Mouse (Mus musculus): ENCODE data around the gene 0610040J01Rik.
"Not testable (repeated sequence)": the region's sequence is repeated elsewhere in the genome, so short reads cannot be mapped to it uniquely, and the experiment has no call there.

0610040J01Rik gene

DNA sequence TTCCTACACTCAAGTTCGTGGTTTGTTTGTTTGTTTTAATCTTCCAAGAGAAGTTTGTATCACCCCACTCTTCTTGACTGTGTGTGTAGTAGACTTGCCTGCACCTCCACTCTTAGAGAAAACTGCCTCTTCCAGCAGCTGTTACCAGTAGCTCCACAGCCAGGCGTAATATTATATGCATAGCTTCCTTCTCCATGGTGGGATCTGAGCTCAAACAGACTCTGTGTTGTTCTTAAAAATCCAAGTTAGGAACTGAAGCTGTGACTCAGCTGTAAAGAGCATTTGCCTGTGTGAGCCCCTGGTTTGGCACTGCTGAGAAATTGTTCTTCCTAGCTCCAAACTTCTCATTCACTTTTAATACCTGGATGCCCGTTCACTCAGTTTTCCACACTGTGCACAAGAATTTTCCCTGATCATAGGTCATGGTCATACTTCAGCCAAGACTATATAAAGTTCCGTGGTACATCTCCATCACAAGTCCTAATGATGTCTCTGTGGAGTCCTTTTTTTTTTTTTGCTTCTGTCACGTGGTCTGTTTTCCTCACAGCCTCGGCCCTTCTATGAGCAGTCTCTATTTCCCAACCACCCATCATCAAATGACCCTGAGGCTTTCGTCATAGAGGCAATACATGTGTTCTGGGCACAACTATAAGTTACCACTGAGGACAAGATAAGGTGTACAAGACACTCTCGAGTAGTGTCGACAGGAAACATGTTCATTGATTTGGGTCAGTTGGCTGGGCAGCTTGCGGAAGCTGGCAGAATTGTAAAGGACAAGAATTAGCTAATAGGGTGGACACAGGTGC is 16.4 kb downstream of the 0610040J01Rik start:
- DNase-seq (ENCODE audit: low read depth, low spot score), result no peak

DNA sequence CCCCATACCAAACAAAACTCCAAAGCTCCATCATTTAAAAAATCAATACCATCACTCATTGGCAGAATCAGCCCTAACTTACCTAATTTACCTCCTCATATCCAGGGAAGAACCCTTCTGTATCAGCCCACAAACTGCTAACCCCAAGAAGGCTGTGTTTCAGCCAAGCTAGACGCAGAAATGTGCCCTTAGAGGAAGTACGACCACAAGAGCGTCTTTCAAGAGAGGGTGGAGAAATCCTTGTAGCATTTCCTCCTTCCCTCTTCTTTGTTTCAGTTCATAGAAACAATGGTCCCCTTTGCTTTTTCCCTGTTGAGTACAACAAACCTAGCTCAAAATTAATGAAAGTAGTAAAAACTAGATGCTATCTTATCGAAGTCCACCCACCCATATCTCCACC is 18.9 kb downstream of the 0610040J01Rik start:
- DNase-seq (ENCODE audit: low read depth, low spot score), result no peak

DNA sequence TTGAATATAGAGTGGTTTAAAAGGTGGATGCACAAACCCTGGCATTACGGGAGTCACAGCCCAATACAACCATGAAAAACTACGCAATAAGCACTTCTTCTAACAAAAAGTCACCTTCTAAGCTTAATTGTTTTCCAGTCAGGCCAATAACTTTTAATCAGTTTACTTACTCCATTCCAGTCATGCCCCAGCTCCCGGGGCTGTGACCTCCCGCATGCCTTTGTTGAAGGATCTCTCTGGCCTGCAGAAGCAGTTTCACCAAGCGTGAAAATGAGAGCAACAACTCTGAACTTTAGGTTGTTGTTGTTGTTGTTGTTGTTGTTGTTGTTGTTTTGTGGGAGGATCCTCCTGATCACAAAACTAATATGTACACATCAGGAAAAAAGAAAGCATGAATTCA is 21.8 kb downstream of the 0610040J01Rik start:
- DNase-seq (ENCODE audit: low read depth, low spot score), result no peak

DNA sequence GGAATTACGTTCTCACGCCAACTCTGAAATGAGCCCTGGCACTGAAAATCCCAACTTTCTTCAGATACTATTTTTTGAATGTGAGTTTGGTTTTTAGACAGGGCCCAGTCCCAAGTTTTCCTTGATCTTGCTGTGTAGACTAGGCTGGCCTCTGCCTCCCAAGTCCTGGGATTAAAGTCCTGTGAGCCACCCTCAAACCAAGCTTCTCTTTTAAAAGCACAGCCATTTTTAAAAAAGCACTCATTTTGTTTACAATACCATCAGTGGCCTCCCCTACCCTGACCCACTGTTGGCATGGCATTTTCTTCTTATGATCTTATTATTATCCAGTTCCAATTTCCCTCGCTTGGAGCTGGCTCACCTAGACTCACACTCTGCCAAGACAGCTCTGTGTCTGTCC is 22.3 kb downstream of the 0610040J01Rik start:
- no peak for DNase-seq (ENCODE audit: low read depth, low spot score)

DNA sequence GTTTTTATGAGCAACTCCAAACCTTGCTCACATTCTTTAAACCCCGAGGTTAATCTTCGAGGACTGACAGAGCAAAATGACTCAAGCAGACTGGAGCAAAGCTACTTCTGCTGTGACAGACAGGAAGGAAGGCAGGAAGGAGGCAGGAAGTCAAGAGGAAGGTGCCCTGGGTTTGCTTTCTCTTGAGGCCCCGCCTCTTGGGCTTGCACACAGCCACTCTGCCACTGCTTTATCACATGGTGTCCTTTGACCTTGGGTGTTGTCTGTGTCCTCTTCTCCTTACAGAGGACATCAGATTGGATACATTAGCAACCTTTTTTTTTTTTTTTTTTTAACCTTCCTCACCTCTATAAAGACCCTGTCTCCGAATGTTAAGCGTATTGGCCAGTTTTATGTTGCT is 25.0 kb downstream of the 0610040J01Rik start:
- no peak for DNase-seq (ENCODE audit: low read depth, low spot score)

DNA sequence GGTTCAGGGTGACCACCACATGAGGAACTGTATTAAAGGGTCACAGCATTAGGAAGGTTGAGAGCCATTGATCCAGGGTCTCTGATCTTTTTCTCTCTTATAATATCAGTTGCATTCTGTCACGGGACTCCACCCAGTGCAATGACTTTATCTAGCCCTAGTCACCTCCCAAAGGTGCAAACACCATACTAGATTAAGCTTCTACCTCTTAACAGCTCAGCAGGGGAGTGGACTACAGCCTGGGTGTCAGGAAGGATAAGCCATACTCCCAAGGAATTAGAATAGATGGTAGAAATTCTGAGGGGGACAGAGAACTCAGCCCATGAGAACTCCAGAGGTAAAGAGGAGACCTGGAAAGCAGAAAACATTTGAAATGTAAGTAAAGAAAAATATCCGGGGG is 25.7 kb downstream of the 0610040J01Rik start:
- DNase-seq (ENCODE audit: low read depth, low spot score), result no peak

DNA sequence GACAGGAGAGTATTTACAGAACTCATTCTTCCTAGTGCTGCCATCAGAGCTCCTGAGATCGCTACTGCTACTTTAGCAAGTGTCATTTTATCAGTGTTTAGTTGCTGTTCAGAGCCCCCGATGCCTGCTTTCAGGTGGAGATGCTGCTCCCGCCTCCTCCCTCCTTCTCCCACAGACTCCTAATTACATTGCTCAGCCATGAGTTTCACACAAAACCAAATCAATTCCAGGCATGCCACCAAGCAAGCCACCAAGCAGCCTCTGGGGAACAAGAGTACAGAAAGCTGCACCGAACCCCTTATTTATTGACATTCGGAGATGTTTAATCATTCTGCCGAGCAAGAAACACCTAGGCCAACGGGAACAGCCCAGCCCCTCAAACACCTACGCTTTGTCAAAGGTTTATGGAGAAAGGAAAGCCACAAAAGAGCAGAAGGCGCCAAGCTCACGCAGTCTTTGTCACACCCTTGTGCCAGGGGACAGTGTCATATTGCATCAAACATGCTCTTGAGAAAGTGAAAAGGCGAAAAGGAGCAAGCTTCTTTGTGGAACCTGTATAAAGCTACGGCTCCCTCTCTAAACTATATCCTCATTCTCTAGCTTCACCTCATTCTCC is 27.7 kb downstream of the 0610040J01Rik start:
- DNase-seq (ENCODE audit: low read depth, low spot score), result no peak

DNA sequence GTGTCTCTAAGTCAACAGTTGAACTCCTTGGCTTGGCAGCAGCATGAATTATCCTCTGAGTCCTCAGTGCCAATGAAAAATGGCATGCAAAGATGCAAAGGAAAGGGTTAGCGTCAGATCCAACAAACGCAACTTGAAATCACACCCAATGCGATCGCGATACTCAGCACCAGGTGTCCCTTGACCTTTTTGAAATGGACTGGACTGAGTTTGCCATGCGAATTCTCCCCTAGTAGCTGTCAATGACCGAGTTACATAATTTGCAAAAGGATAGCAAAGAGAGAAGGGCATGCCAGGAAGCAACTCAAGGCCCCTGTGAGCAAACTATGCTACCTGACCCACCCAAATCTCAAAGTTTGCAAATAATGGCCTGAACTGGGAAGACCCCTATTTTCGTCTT is 34.9 kb downstream of the 0610040J01Rik start:
- no peak for DNase-seq (ENCODE audit: low read depth, low spot score)

DNA sequence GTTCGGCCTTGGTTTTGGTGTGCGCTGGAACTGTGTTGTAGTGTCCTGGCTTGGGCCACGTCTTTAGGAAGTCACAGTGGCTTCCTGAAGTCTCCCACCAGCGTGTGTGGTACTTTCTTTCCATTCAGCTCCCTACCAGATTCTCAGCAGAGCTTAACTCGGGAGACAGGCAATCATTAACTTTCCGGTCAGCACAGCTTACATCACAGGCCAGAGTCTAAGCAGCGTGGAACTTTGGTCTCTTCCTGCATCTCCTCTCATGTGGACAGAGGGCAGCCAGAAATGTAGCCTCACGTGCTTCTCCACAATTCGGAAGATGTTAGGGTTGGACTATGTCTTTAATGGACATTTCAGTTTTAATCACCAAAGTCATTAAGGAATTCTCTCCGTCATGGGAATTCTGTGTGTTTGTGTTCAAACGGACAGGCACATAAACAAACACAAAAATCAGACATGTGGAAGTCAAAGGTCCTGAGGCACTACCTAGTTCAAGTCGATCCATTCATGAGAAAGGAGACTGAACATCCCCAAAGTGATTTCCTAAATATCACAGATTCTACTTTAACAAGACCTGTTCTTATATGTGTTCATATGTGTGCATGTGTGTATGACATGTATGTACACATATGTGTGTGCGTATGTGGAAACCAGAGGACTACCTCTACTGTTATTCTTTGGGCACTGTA is 35.5 kb downstream of the 0610040J01Rik start:
- no peak for DNase-seq (ENCODE audit: low read depth, low spot score)

DNA sequence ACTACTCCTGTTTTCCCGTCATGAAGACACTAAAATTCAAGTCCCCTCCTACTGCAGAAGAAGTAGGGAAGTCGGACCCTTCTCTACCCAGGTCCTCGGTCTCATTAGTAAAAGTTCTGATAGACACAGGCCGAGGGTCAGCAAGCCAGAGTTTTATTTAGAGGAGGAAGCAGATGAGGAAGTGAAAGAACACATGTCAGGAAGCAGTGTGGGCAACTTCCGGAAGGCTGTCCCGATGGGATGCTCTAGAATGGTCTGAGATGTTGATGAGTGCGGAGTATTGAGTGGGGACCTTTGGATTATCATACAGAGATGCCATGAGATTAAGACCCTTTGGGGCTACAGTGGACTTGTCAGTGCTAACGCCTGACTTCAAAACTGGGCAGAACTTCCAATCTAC is 46.7 kb downstream of the 0610040J01Rik start:
- DNase-seq (ENCODE audit: low read depth, low spot score), result no peak

DNA sequence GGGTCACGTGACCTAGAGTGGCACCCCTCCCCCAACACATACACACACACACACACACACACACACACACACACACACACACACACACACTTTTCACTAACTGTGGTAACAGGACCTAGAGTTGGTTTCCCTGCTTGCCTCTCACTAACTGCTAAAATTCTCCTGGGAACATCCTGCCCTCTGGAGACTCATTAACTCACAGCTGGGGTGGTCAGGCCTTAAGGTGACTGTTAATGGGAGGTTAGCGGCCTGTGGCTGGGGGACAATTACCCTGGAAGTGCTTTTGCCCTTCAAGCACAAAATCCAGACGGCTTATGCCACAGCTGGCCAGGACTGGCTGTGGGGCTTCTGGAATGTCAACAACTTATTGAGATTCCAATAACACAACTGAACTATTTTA is 55.3 kb downstream of the 0610040J01Rik start:
- DNase-seq (ENCODE audit: low read depth, low spot score), result no peak

DNA sequence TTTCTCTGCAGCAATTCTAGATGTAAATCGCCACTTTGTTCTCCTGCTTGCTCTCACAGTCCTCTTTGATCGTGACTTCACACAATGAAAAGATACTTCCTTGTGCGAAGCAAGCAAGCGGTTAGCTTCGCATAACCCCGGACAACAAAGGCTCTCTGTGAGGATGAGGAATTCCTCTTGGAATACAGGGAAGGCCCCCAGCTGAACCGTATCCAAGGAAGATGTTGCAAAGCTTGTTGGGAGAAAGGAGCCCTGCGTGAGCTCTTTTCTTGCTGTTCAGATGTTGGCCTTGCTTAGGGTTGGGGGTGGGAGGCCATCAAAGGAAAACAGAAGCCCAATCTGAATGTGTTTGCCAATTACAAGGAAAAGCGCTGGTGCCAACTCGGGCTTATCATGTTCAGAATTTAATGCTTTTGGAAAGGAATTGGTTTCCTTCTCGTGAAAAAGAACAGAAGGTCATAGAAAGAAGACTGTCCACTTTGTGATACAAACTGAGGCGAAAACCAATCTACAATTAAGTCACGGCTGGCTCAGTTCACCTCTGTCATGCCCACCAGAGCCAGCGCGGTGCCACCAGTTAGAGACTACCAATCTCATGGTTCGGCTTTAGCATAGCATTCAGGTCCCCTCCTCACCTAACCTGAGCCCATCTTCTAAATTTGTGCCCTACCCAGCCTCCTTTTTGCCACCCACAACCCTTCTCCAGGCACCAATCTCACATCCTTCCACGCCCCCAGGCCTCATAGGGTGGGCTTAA is 60.2 kb downstream of the 0610040J01Rik start:
- no peak for DNase-seq (ENCODE audit: low read depth, low spot score)

DNA sequence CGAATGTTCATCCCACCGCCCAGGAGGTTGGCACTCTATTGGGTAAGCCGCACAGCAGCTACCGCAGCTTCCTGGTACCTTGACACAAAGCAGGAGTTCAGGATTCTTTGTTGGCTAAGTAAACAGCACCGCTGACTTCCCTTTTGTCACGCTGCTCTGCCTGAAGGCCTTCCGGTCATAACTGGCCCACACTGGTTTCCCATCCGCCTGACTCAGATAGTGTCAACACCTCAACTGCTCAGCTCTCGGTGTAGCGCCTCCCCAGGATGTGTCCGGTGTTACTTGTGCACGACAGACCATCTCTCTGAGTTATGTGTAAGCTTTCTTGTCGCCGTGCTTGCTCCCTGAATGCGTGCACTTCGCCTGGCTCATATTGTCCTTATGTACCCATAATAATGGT is 62.7 kb downstream of the 0610040J01Rik start:
- no peak for DNase-seq (ENCODE audit: low read depth, low spot score)

DNA sequence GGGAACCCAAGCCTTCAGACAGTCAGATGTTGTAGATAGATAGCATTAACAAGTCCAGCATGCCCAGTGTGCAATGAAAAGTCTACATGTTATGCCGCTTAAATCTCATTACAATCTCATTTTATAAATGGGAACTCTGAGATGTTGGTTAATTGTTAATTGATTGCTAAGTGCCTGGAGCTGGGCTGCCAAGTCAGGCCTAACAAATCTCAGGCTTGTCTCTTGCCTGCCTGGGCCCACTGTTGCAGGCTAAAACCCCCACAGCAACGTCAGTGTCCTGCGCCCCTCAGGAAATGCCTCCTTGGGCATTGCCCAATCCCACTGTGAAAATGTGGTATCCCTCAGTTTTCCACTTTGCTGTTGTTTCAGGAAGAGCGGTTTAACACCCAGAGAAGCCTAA is 63.9 kb downstream of the 0610040J01Rik start:
- no peak for DNase-seq (ENCODE audit: low read depth, low spot score)

DNA sequence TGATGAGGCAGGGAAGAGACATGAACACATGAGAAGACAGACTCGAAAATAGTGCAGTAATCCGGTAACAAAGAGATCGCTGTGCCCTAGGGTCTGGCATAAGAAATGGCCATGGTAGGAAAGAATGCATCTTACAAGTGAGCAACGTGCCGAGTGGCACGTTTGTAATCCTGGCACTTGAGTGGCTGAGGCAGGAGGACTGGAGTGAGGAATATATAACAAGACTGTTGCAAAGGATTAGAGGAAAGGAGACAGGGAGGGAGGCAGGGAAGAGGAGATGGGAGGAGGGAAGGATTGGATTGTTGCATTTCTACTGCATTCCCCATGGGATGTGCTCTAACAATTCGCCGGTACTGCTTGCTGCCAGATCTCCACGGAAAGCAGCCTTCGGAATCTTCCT is 66.9 kb downstream of the 0610040J01Rik start:
- no peak for DNase-seq (ENCODE audit: low read depth, low spot score)

DNA sequence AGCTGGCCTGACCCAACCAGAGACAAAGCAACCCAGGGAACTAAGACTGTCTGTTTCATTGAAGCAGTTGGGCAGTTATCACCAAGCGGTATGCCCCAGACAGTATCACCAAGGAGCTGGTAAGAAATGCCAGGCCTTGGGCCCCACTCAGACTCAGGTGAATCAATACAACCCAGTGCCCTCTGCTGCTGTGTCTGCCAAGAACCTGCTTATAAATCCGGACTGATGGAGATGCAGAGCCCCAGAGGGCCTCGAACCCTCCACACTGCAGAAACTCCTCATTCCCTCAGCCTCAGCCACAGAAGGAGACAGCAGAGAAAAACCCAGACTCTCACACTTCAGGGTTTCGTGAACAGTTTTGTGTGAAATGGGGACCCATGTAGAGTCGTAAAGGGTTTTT is 74.1 kb downstream of the 0610040J01Rik start:
- DNase-seq (ENCODE audit: low read depth, low spot score), result no peak

DNA sequence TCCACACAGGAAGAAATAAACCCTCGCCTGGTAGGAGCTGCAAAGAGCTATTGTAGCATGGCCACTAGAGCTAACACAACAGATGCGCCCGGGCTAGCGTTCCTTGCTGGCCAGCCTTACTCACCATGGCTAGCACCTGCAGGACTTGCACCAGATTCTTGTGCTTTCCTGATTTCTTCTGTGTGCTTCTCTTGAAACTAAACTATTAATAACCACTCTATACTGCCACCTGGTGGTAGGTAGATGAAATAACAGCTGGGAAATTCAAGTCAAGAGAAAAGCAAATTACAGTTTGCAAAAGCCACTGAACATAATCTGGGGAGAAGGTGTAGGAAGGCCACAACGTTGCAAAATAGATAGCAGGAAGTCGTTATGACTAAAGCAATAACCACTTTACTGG is 74.5 kb downstream of the 0610040J01Rik start:
- DNase-seq (ENCODE audit: low read depth, low spot score), result peak; percentile 40

DNA sequence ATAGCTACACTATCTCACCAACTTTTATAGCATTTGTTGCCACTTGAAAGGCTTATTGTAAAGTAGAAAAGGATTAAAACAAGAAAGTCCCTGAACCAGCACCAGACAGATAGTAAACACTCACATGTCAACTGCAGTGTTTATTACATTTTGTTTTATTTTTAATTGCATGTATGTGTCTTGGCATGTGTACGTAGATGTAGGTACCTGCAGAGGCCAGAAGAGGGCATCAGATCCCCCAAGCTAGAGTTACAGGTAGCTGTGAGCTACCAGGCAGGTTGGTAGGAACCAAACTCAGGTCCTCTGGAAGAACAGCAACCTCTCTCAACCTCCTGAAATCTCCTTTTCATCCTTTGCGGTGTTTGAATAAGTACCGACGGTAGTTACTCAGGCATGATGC is 74.9 kb downstream of the 0610040J01Rik start:
- no peak for DNase-seq (ENCODE audit: low read depth, low spot score)

DNA sequence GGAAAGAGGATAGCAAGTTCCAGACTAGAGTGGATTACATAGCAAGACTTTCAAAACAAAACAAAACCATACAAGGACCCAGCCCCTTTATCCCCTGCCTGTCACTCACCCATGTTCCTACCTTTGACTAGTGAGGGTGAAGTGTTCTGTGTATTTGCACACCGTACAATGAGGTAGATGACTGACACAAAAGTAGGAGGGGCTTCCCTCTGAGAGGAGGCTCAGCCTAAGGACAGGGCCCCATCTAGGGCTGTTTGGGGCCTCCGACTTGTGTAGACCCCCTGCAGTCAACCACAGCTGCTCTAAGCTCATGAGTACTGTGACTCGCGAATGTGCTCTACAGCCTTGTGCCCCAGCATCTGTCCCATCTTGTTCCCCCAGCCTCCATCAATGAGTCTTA is 79.1 kb downstream of the 0610040J01Rik start:
- DNase-seq (ENCODE audit: low read depth, low spot score), result no peak

DNA sequence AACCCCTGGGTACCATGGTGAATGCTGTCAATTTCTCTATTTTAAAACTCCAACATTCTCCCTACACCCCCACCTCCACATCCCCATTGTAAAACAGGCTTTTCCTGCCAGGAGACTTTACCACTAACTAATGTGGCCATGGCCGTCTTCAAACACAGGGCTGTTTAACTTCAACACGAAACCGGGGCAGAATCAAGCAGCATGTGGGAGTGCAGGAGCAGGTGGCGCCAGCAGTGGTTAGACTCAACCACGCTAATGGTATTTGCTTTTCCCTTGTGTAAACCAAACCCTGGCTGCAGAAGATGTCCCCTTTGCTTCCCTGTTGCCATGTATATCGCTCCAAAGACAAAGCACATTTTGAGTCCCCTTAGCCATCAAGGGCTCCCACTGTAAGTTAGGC is 79.7 kb downstream of the 0610040J01Rik start:
- DNase-seq (ENCODE audit: low read depth, low spot score), result no peak

DNA sequence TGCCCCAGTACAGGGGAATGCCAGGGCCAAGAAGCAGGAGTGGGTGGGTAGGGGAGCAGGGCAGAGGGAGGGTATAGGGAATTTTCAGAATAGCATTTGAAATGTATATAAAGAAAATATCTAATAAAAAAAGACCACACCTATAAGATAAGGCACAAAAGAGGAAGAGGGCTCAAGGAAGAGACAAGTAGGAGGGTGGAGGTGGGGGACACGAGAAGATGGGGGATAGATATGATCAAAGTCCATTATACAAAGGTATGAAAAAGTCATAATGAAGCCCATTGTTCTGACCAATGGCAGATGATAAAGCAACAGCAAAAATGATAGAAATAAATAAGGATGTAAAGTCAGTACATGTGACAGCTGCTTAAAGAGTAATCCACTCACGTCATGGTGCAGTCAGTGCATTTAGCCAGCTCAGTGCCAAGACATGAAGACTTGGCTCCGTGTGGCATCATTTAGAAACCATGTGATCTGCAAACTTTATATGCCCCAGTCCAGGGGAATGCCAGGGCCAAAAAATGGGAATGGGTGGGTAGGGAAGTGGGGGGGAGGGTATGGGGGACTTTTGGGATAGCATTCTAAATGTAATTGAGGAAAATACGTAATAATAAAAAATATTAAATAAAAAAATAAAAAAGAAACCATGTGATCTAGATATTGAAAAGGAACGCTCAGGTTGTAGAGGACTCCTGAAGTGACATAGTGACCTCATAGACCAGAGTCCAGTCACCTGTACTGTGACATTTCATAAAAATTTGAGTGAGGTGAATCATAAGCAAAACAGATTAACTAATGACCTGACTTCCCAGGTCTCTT is 85.0 kb downstream of the 0610040J01Rik start:
- not testable (repeated sequence) for DNase-seq (ENCODE audit: low read depth, low spot score)

DNA sequence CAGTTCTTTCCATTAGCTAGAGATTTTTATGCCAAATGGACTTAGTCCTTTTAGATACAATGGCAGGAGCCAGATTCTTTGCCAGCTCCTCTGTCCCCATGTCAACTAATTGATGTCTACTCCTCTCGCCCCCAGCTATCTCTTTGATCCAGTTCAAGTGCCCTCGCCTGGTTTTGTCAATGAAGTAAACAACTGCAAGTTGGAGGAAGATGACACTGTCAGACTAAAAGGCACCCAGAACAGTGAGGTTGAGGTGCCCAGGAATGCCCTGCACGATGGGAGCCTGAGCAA is 85.6 kb downstream of the 0610040J01Rik start:
- no peak for DNase-seq (ENCODE audit: low read depth, low spot score)

Data from embryo, embryonic 11.5 days (tissue).